Mouse (Mus musculus) olfactory bulb, adult 2 months (tissue): ENCODE data around the gene Snx33.

Experiments
- CTCF ChIP-seq: fragments of 200-500 bp; IDR thresholded peaks from 2 replicates; pipeline ENCODE4 v1.5.1; 2012; ENCODE audit warnings: low read depth, mild to moderate bottlenecking, low read length, moderate library complexity; ENCODE audit not compliant: insufficient read depth
- POLR2A ChIP-seq: fragments of 200-500 bp; IDR thresholded peaks from 2 replicates; pipeline ENCODE4 v1.6.1; 2012; ENCODE audit warnings: mild to moderate bottlenecking, low read depth, low read length, moderate library complexity; ENCODE audit not compliant: insufficient read depth

DNA sequence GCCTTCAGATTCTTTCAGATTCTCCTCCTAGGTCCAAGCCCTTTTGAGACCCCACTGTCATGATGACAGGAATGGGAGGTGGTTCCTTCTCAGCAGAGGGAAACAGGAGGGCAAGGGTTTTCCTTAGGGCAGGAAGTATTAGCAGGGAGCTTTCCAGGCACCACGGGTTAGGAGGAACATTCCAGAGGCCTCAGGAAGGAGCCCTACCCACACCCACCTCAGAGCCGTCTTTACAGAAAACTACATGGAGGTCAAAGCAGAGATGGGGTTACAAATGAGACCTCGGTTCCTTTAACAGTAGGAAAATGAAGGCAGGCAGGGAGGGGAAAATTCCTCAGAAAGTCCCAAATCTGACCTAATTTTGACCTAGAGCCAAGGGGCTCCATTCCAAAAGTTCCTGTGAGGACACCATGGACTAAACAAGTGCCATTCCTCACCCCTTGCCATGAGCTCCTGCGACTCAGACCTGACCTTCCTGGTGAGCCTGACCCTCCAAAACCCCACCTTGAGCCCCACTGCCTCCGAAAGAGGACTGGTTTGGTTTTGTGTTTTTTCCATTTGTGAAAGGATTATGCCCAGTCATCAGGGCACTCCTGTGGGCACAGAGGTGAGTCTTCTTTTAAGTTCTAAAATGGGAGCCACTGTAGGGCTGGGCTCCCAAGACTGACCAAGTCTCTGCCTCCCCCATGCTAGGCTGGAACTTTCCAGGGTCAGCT, 12.3 kb downstream of the Snx33 start:
- TF ChIP-seq POLR2A, result no peak
- TF ChIP-seq CTCF, result no peak
